Mouse (Mus musculus) liver, adult 2 months (tissue): ENCODE data around the gene Sgf29.
A peak's percentile ranks its signal among the peaks of the same experiment; 100 is the strongest.

Experiments
- CTCF ChIP-seq: fragments of 200-500 bp; IDR thresholded peaks from 2 replicates; pipeline ENCODE4 v1.5.1; 2011; ENCODE audit warnings: low read depth, low read length, control low read depth
- POLR2A ChIP-seq: fragments of 200-500 bp; IDR thresholded peaks from 2 replicates; pipeline ENCODE4 v1.6.1; 2011; ENCODE audit warnings: low read length, control low read depth; ENCODE audit not compliant: insufficient read depth; ENCODE audit errors: extremely low read depth

DNA sequence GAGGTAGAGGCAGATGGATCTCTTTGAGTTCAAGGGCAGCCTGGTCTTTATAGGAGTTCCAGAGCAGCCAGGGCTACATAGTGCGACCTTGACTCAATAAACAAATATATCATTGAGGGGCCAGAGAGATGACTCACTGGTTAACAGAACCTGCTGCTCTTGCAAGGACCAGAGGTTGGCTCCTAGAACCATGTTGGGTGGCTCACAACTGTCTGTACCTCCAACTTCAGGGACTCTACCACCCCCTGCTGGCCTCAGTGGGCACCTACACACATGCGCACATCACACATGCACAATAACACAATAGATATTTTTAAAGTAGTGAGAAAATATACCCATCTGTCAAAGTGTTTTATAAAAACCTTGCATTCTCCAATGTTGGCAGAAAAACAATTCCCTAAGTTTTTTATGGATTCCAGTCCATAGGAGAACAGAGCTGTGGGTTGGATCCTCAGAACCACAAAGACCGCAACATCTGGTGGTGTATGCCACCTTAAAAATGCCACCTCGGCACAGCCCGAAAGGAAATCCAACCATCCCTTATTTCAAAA lies 69.8 kb downstream of the Sgf29 start:
- TF ChIP-seq CTCF: peak; percentile 41
- no peak for TF ChIP-seq POLR2A
